Mouse (Mus musculus): ENCODE measurements around the gene Slc16a11. TPM values are rescaled to one million over a fixed set of nuclear protein-coding genes. Genes with fewer than 3 reads are reported as not detected.

Slc16a11 gene
- total and polyA plus RNA-seq, 2 experiments from 2014 or later = 12.9 to 23.7 TPM

DNA sequence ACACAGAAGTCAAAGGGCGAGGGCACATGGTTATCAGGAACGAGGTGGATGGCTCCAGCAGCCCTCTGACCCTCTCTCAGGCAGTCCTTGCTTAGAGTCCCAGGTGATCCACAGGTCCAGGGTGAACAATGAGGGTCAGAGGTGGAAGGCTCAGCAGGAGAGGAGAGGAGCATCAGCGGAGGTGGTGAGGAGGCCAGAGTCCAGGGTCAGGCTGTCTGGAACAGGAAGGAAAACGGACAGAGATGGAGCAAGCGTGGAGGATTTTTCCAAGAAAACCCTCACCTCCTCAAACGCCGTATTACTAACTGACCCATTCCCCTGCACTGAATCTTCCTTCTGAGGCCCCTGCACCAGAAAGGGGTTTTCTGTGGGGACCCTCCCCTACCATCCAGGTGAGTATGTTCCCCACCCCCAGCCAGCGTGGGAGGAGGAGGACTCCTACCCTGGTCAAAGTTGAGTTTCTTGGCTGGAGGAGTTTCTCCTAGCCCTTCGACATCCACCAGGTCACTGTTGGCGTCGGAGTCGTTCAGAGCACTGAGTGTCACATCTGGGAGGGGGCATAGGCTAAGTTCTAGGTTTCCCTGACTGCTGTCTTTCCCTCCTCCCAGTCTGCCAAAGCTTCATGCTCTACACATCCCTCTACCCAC is 22.8 kb downstream of the Slc16a11 start:
- Histone ChIP-seq H3K36me3 (ENCODE audit: insufficient read depth, low read length) (peaks cover 14% of the 10 kb centered on the region; the same call in 1 of the 2 replicates), H3K9ac (replicated peaks; ENCODE audit: low read length) (no peak overlapping the region), H3K4me1 (ENCODE audit: insufficient read depth, low read length) (peaks cover 10% of the 10 kb centered on the region), H3K4me2 (ENCODE audit: low read depth, low read length) (no peak overlapping the region), H3K27me3 (ENCODE audit: insufficient read depth, low read length) (no peaks in the 10 kb centered on the region), H3K27ac (no peak overlapping the region), H3K4me3 (ENCODE audit: low read length) (no peak overlapping the region), H3K9me3 (ENCODE audit: low read length) (no peaks in the 10 kb centered on the region)
- TF ChIP-seq CTCF (IDR thresholded peaks at IDR 0.05; ENCODE audit: low read depth) = no peak
- no peak for DNase-seq (ENCODE audit: low spot score)
- ATAC-seq = no peak
- 91% methylated on average over 12 of the region's 12 CpGs for WGBS

DNA sequence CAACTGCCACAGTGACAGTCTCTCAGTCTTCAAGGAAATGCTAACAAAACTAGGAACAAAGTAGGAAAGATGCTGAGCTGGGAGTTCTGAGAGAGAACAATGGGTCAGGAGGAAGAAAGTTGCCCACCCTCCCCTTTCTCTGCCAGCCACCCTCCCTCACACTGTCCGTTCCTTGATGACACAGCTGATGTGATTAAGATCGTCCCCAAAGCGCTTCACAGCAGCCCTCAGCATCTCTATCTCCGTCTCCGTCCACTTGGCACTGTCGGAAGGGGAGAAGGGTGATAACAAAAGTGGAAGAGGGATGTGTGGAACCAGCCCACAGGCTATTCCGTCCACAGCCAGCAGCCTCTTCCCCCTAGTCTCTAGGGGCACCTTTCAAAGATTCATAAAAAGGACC is 24.2 kb downstream of the Slc16a11 start:
- Histone ChIP-seq H3K27me3 (ENCODE audit: insufficient read depth, low read length) (no peaks in the 10 kb centered on the region), H3K4me3 (ENCODE audit: low read length) (peak overlapping the region; percentile 96), H3K27ac (peak overlapping the region; percentile 96), H3K9ac (replicated peaks; ENCODE audit: low read length) (peak overlapping the region; percentile 84), H3K4me2 (ENCODE audit: low read depth, low read length) (peak overlapping the region; percentile 90), H3K36me3 (ENCODE audit: insufficient read depth, low read length) (peaks cover 14% of the 10 kb centered on the region; the same call in 1 of the 2 replicates), H3K9me3 (ENCODE audit: low read length) (no peaks in the 10 kb centered on the region), H3K4me1 (ENCODE audit: insufficient read depth, low read length) (peaks cover 10% of the 10 kb centered on the region)
- no peak for DNase-seq (ENCODE audit: low spot score)
- ATAC-seq = no peak
- TF ChIP-seq CTCF (IDR thresholded peaks at IDR 0.05; ENCODE audit: low read depth) = no peak
- WGBS = 19% methylated on average over 7 of the region's 7 CpGs

DNA sequence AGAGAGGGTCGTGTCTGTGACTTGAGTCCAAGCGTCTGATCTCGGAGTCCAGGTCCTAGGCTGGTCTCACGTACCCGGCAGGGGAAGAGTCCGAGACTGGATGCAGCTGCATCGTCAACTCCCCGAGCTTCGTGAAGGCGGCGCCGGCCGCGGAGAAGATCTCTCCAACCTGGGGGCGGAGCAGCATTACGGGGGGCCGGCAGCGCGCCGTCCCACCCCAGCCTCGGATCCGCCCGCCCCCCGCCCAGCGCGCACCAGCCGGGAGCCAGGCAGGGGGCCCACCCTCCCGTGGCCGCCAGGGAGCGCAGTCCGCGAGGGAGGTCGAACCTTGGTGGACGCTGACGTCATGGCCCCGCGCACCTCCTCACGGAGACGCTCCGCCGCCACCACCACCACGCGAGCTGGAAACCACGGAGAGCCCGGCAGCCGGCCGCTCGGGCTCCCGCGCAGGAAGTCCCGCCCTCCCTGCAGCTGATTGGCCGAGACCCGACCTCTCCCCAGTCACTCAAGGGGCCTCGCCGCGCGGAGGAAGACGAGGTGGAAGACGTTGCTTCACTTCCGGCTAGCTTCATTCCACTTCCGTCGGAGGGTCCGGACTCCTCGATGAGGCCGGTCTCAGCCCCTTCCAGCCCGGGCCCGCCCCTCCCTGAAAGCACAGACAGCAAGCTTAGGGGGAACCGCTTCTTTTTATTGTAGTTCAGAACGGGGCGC is 25.1 kb downstream of the Slc16a11 start, which contains the start of gene 0610010K14Rik:
Gene 0610010K14Rik, minus strand, starts transcription at position 458 of the 711 bp plus-strand sequence.
- peak within 1 kb of the TSS; percentile 96 for H3K4me3 ChIP-seq (ENCODE audit: low read length)
- H3K27me3 ChIP-seq (ENCODE audit: insufficient read depth, low read length) = no peaks in the 10 kb centered on the region
- peak within 1 kb of the TSS; percentile 96 for H3K27ac ChIP-seq
- peaks cover 10% of the 10 kb centered on the region for H3K4me1 ChIP-seq (ENCODE audit: insufficient read depth, low read length)
- under 1% methylated on average over 55 of the region's 70 CpGs for WGBS
- H3K36me3 ChIP-seq (ENCODE audit: insufficient read depth, low read length) = peaks cover 14% of the 10 kb centered on the region; the same call in 1 of the 2 replicates
- peak; percentile 26; the same call in 1 of the 2 replicates for TF ChIP-seq CTCF (IDR thresholded peaks at IDR 0.05; ENCODE audit: low read depth)
- peak within 1 kb of the TSS; percentile 90 for H3K4me2 ChIP-seq (ENCODE audit: low read depth, low read length)
- H3K9me3 ChIP-seq (ENCODE audit: low read length) = no peaks in the 10 kb centered on the region
- peak; percentile 94 for ATAC-seq
- H3K9ac ChIP-seq (replicated peaks; ENCODE audit: low read length) = peak within 1 kb of the TSS; percentile 92
- DNase-seq (ENCODE audit: low spot score) = peak; percentile 98

DNA sequence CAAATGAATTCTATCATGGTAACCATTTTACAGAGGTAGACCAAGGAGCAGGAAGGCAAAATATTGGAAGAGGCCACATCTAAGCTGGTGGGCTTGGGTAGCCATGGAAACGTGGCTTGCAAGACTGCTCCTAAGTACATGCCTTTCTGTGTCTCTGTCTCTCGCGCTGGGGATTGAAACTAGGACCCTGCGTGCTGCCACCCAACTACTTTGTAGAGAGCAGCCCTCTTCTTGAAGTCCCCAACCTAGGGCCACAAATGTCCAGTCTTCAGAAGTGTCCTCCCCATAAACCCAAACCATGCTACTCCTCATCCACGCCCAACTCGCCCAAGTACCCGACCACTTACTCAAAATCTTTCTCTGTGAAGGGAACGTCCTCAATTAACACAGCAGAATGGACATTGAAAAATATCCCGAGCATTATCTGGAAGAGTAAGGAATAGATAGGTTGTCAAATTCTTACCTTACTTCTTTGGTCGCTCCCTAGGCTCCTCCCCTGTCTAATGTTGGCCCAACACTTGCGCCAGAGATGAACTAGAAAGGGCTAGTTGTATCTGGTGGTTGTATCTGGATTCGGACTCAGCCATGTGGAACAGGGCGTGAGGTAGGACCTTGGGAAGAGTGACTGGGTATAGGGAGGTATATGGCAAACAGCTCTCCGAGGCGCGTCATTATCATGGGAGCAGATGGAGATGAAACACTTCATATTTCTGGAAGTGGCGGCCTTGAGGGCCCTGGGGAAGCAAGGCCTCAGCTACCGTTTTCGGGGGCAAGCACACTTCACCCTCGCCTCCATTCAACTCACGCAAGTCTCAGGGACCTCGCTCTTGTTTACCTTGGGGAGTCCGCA is 26.3 kb downstream of the Slc16a11 start:
- Histone ChIP-seq H3K4me2 (ENCODE audit: low read depth, low read length) (peak overlapping the region; percentile 90), H3K27me3 (ENCODE audit: insufficient read depth, low read length) (no peaks in the 10 kb centered on the region), H3K4me1 (ENCODE audit: insufficient read depth, low read length) (peaks cover 10% of the 10 kb centered on the region), H3K4me3 (ENCODE audit: low read length) (peak overlapping the region; percentile 96), H3K9me3 (ENCODE audit: low read length) (no peaks in the 10 kb centered on the region), H3K27ac (peak overlapping the region; percentile 96), H3K9ac (replicated peaks; ENCODE audit: low read length) (peak overlapping the region; percentile 92), H3K36me3 (ENCODE audit: insufficient read depth, low read length) (peaks cover 14% of the 10 kb centered on the region; the same call in 1 of the 2 replicates)
- 14% methylated on average over 23 of the region's 23 CpGs for WGBS
- ATAC-seq = no peak
- TF ChIP-seq CTCF (IDR thresholded peaks at IDR 0.05; ENCODE audit: low read depth) = no peak
- DNase-seq (ENCODE audit: low spot score) = no peak

DNA sequence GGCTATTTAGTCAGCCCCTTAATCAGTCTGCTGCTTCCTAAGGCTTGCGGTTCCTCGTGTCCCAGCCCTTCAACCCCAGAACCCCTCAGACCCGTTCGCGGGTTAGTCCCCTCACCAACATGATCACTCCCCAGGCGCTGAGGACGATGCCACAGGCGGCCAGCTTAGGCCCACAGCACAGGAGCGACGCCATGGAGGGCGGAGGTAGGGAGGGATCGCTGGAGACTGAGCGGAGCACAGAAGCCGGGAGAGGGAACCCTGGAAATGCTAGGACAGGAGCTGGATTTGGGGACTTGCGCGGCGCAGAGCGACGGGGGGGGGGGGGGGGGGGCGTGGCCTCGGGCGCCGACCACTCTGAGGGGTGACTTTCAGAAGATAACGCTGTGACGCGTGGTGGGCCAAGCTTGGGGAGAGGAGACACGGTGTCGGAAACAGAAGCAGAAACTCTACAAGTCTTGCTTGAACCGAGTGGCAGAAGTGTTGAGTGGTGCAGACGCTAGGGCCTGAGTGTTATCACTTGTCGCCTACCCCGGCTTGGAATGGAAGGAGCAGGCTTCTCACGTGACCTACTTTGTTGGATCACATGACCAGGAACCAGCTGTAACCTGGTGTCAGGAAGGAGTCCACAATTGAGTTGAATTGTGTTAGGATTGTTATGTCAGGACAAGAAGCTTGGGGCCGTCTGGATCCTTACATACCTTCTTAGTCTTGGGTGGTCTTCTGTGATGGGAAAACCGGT is 27.2 kb downstream of the Slc16a11 start, which contains the start of the genes Gm21988 and Rnasek:
Gene Gm21988, minus strand, starts transcription at position 290 of the 739 bp plus-strand sequence.
Gene Rnasek, minus strand, starts transcription at position 302 of the 739 bp plus-strand sequence.
- ATAC-seq = peak; percentile 66
- no peak for TF ChIP-seq CTCF (IDR thresholded peaks at IDR 0.05; ENCODE audit: low read depth)
- peak within 1 kb of the TSS; percentile 90 for H3K4me2 ChIP-seq (ENCODE audit: low read depth, low read length)
- H3K4me1 ChIP-seq (ENCODE audit: insufficient read depth, low read length) = peaks cover 10% of the 10 kb centered on the region
- H3K4me3 ChIP-seq (ENCODE audit: low read length) = peak within 1 kb of the TSS; percentile 96
- peak; percentile 91 for DNase-seq (ENCODE audit: low spot score)
- peak within 1 kb of the TSS; percentile 96 for H3K27ac ChIP-seq
- under 1% methylated on average over 34 of the region's 35 CpGs for WGBS
- no peaks in the 10 kb centered on the region for H3K9me3 ChIP-seq (ENCODE audit: low read length)
- H3K36me3 ChIP-seq (ENCODE audit: insufficient read depth, low read length) = peaks cover 11% of the 10 kb centered on the region; the same call in 1 of the 2 replicates
- peak within 1 kb of the TSS; percentile 92 for H3K9ac ChIP-seq (replicated peaks; ENCODE audit: low read length)
- H3K27me3 ChIP-seq (ENCODE audit: insufficient read depth, low read length) = no peaks in the 10 kb centered on the region

Data from hindbrain, postnatal 0 days (tissue).